Mouse (Mus musculus) heart, embryonic 14.5 days (tissue): ENCODE data around the gene Selenos. TPM values are rescaled to one million over a fixed set of nuclear protein-coding genes. Genes with fewer than 3 reads are reported as not detected.
A peak's percentile ranks its signal among the peaks of the same experiment; 100 is the strongest.

Experiments used
- ATAC-seq: fragments of 200-750 bp; cut with Nextera tagmentation; 2 replicates; pipeline ENCODE4 v1.8.0; 2017; ENCODE audit warnings: low read depth, moderate TSS enrichment; ENCODE audit not compliant: insufficient number of reproducible peaks, insufficient read depth, low FRiP score
- H3K27ac ChIP-seq, 2 experiments: fragments of 200-500 bp in 1 of 2; fragments of 300-500 bp in 1 of 2; sonication (generic) in 1 of 2; replicated peaks in 1 of 2; 2 replicates each; pipeline ENCODE4 v1.5.1; 2012 to 2014; ENCODE audit warnings: low read depth in 2 of 2, low read length in 2 of 2, control low read depth in 1 of 2, mild to moderate bottlenecking in 1 of 2, mixed read lengths in 1 of 2; ENCODE audit not compliant: control insufficient read depth in 1 of 2, insufficient read depth in 1 of 2
- H3K27me3 ChIP-seq: fragments of 300-500 bp; sonication (generic); 2 replicates; pipeline ENCODE4 v1.6.1; 2014; ENCODE audit warnings: mild to moderate bottlenecking, low read length, control low read depth; ENCODE audit not compliant: control insufficient read depth, insufficient read depth
- H3K36me3 ChIP-seq: fragments of 300-500 bp; sonication (generic); 2 replicates; pipeline ENCODE4 v1.6.1; 2014; ENCODE audit warnings: mild to moderate bottlenecking, control low read depth, low read length, mixed read lengths; ENCODE audit not compliant: control insufficient read depth, insufficient read depth
- H3K4me1 ChIP-seq, 2 experiments: fragments of 200-500 bp in 1 of 2; fragments of 300-500 bp in 1 of 2; sonication (generic) in 1 of 2; 2 replicates each; pipeline ENCODE4 v1.6.1; 2012 to 2014; ENCODE audit warnings: low read length in 2 of 2, control low read depth in 1 of 2, mixed read lengths in 1 of 2; ENCODE audit not compliant: control insufficient read depth in 2 of 2, insufficient read depth in 2 of 2
- H3K4me2 ChIP-seq: fragments of 300-500 bp; sonication (generic); 2 replicates; pipeline ENCODE4 v1.6.1; 2014; ENCODE audit warnings: mild to moderate bottlenecking, low read length
- H3K4me3 ChIP-seq, 2 experiments: fragments of 200-500 bp in 1 of 2; fragments of 300-500 bp in 1 of 2; sonication (generic) in 1 of 2; 2 replicates each; pipeline ENCODE4 v1.5.1; 2012 to 2014; ENCODE audit warnings: low read length in 2 of 2, mild to moderate bottlenecking in 2 of 2, control low read depth in 1 of 2, low read depth in 1 of 2, moderate library complexity in 1 of 2; ENCODE audit not compliant: control insufficient read depth in 1 of 2, insufficient read depth in 1 of 2
- H3K9ac ChIP-seq: fragments of 300-500 bp; sonication (generic); 2 replicates; pipeline ENCODE4 v1.6.1; 2014; ENCODE audit warnings: mild to moderate bottlenecking, low read length
- H3K9me3 ChIP-seq: fragments of 300-500 bp; sonication (generic); 2 replicates; pipeline ENCODE4 v1.6.1; 2016; ENCODE audit warnings: low read length, control low read depth; ENCODE audit not compliant: control insufficient read depth
- WGBS: fragments of 180-500 bp; shearing (Covaris S2); extraction: QIAGEN DNeasy Blood & Tissue Kit; methylation state at CpG from one replicate; pipeline ENCODE4 v1.1.7; 2014; 5-methylcytosine and 5-hydroxymethylcytosine counted together
- polyA plus RNA-seq: library from polyadenylated mRNA; unstranded; fragments of >200 nt; fragmentation: Nextera tagmentation; extraction: Ambion mirVana; gene quantifications from 2 replicates; pipeline ENCODE4 v1.2.1, GENCODE M21; 2014

Selenos gene
- polyA plus RNA-seq, 1 experiment from 2014 or later: 66.7 TPM

DNA sequence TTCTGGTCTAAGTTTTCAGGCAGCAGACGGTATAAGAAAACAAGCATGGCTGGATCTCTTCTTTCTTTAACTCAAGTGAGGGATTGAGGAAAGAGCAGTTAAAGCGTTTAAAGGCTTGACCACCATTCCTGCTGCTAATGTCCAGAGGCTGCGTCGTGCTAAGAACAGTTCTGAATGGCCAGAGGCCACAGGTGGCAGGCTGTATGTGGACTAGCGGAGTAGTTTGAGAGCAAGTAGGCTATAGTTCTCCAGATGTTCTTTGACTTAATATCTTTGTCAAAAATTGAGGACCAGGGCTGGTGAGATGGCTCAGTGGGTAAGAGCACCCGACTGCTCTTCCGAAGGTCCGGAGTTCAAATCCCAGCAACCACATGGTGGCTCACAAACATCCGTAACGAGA is 31.8 kb downstream of the Selenos start:
- WGBS: 61% methylated on average over 10 of the region's 10 CpGs
- no peak for ATAC-seq
- H3K36me3 ChIP-seq: peaks cover 8% of the 10 kb centered on the region; the same call in 1 of the 2 replicates
- no peaks in the 10 kb centered on the region for H3K27me3 ChIP-seq
- H3K4me1 ChIP-seq: peaks cover 10 to 47% of the 10 kb centered on the region in 2 experiments
- H3K4me2 ChIP-seq: peak overlapping the region; percentile 96
- peak overlapping the region; percentile 28 to 91; a peak in 2 of 4 replicates for H3K27ac ChIP-seq
- no peaks in the 10 kb centered on the region for H3K9me3 ChIP-seq
- H3K9ac ChIP-seq: peak overlapping the region; percentile 90
- H3K4me3 ChIP-seq: peak overlapping the region; percentile 84 to 96; a peak in 3 of 4 replicates

DNA sequence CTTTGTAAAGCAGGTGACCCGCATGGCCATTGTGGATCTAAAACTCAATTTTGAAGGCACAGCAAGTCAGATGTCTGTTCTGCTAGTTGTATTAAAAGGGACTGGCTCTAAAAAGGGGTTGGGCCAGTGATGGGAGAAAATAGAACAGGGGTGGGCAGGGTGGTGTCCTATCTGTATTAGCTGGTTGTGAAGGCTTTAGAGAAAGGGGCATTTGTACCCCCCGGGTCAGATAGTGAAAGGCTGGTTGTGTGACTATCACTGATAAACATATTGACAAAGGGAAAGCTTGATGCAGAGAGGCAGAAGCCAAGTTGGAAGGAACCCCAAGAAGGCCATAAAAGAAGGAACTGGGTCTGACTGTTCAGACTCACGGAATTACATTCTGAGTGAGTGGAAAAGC is 34.1 kb downstream of the Selenos start:
- H3K9me3 ChIP-seq: no peaks in the 10 kb centered on the region
- peaks cover 19 to 54% of the 10 kb centered on the region in 2 experiments for H3K4me1 ChIP-seq
- no peaks in the 10 kb centered on the region for H3K27me3 ChIP-seq
- no peak overlapping the region for H3K27ac ChIP-seq
- H3K9ac ChIP-seq: no peak overlapping the region
- no peak for ATAC-seq
- WGBS: 80% methylated on average over 3 of the region's 3 CpGs
- H3K4me2 ChIP-seq: 0 out of 2 replicates have a peak overlapping the region, but pooled peaks have one; percentile 19
- no peak overlapping the region for H3K4me3 ChIP-seq
- peaks cover 8% of the 10 kb centered on the region; the same call in 1 of the 2 replicates for H3K36me3 ChIP-seq

DNA sequence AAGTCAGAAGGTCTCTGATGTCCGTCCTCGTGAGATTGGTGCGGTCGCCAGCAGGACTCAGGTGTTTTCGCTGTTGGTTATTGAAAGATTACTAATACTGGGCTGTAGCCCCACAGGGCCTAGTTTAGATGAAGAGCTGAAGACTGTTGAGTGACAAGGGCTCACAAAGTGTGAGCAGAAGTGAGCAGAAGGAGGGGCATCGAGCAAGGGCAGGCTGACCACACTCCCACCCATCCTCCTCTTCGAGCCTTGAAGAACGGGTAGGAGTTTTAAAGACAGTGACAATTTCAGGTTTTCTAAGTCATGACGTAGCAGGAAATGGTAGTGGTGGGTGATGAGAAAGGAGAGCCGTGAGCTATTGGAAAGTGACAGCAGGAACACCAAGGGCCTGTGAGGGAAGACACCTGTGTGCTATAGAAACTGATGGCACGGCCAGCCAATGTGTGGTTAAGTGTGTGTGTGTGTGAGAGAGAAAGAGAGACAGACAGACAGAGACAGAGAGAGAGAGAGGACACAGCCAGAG is 36.4 kb downstream of the Selenos start:
- Histone ChIP-seq H3K36me3 (peaks cover 8% of the 10 kb centered on the region; the same call in 1 of the 2 replicates), H3K4me1 (peaks cover 22 to 67% of the 10 kb centered on the region in 2 experiments), H3K4me2 (no peak overlapping the region), H3K27ac (no peak overlapping the region), H3K9me3 (no peaks in the 10 kb centered on the region), H3K4me3 (no peak overlapping the region), H3K9ac (peak overlapping the region; percentile 19; the same call in 1 of the 2 replicates), H3K27me3 (no peaks in the 10 kb centered on the region)
- no peak for ATAC-seq
- 55% methylated on average over 11 of the region's 11 CpGs for WGBS

DNA sequence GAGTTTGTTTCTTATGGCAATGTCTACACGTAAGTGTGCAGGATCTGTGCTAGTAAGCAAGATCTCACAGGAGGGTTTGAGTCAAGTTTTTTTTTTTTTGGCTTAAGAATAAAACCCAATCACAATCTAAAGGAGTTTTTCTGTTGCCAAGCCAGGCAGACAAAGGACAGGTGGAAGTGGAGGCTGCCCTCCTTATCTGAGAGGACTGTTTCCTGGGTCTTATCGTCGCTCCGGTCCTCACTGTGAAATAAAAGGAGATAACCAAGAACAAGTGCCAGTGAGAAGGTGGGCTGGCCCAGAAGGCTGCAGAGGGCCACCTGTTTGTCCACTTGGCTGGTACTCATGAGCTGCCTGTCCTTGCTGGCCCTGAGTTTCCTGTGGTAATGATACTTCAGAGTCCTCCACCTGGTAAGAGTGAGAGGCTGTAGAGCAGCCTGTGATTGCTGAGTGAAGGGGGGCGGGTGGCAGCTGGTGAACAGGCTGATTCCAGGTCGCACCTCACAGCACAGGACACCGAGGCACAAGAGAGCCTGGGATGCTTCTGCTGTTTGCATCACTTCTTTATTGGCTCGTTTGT is 37.5 kb downstream of the Selenos start:
- Histone ChIP-seq H3K4me3 (no peak overlapping the region), H3K27ac (no peak overlapping the region), H3K9ac (no peak overlapping the region), H3K4me1 (peaks cover 22 to 62% of the 10 kb centered on the region in 2 experiments), H3K4me2 (0 out of 2 replicates have a peak overlapping the region, but pooled peaks have one; percentile 0), H3K36me3 (peaks cover 8% of the 10 kb centered on the region; the same call in 1 of the 2 replicates), H3K27me3 (no peaks in the 10 kb centered on the region), H3K9me3 (no peaks in the 10 kb centered on the region)
- 41% methylated on average over 8 of the region's 8 CpGs for WGBS
- no peak for ATAC-seq

DNA sequence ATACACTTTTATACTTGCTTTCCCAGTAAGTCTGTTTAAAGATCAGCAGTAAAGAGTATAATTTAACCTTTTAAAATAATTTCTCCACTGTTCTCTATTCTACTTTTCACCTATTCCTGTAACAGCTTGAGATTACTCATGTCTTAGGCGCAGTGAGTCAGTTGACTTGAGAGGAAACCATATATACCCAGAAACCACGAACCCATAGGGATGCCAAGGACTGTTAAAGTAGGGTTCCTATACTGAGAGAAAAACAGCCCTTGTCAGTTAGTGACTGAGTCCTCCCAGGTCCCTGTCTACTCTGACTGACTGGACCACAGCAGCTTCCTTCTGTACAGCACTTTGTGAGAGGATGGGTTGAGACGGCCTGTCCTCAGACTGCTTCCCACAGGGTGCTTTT is 38.6 kb downstream of the Selenos start:
- no peaks in the 10 kb centered on the region for H3K9me3 ChIP-seq
- H3K27me3 ChIP-seq: no peaks in the 10 kb centered on the region
- H3K4me3 ChIP-seq: no peak overlapping the region
- peaks cover 20 to 58% of the 10 kb centered on the region in 2 experiments for H3K4me1 ChIP-seq
- ATAC-seq: no peak
- WGBS: 76% methylated on average over 3 of the region's 3 CpGs
- H3K27ac ChIP-seq: no peak overlapping the region
- H3K9ac ChIP-seq: no peak overlapping the region
- H3K36me3 ChIP-seq: 0 out of 2 replicates have a peak, but pooled peaks cover 5% of the 10 kb centered on the region
- H3K4me2 ChIP-seq: no peak overlapping the region

DNA sequence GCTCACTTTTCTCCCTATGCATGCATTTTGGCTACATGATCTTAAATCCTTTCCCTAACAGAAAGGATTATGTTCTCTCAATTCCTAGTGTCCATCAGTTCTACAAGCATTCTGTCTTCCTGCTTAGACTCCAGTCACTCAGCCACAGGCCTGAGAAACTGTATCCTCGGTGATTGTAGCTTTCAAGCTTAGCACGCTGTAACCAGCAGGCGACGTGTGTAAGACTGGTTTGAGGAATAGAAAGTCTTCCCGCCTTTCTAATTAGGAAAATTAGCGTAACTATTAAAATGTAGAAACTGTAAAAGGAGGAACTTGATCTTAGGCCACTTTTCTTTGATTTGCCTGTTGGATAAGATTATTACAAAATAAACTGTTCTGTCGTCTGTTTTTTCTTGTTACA is 39.3 kb downstream of the Selenos start:
- Histone ChIP-seq H3K9me3 (no peaks in the 10 kb centered on the region), H3K4me3 (no peak overlapping the region), H3K27ac (no peak overlapping the region), H3K4me1 (peaks cover 17 to 50% of the 10 kb centered on the region in 2 experiments), H3K4me2 (no peak overlapping the region), H3K36me3 (0 out of 2 replicates have a peak, but pooled peaks cover 5% of the 10 kb centered on the region), H3K9ac (no peak overlapping the region), H3K27me3 (no peaks in the 10 kb centered on the region)
- no peak for ATAC-seq
- WGBS: 80% methylated on average over 7 of the region's 7 CpGs

DNA sequence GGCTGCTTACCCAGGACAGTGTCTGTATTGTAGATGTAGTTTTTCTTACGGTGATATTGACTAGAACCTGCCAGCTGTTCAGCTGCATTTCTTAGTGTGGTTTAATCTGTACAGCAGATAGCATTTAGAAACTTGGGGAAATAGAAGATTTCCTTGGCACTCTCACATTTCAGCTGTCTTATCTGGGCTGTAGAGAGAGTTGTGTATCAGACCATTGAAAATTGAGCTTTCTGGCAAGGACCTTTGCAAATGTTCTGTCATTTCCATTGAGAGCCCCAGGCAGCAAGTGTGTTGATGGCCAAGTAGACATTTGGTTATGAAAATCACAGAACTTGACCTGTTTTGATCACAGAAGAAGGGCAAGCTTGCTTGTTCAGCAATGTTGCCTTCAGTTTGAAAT is 40.7 kb downstream of the Selenos start:
- H3K4me2 ChIP-seq: no peak overlapping the region
- ATAC-seq: no peak
- peaks cover 17 to 40% of the 10 kb centered on the region in 2 experiments for H3K4me1 ChIP-seq
- peaks cover 4% of the 10 kb centered on the region for H3K36me3 ChIP-seq
- no peak overlapping the region for H3K27ac ChIP-seq
- no peak overlapping the region for H3K9ac ChIP-seq
- 58% methylated on average over 1 of the region's 1 CpGs for WGBS
- H3K4me3 ChIP-seq: no peak overlapping the region
- H3K27me3 ChIP-seq: no peaks in the 10 kb centered on the region
- H3K9me3 ChIP-seq: no peaks in the 10 kb centered on the region
